Comparison of ENCODE assay signal across 24 mouse cellular contexts in the genomic region with DNA sequence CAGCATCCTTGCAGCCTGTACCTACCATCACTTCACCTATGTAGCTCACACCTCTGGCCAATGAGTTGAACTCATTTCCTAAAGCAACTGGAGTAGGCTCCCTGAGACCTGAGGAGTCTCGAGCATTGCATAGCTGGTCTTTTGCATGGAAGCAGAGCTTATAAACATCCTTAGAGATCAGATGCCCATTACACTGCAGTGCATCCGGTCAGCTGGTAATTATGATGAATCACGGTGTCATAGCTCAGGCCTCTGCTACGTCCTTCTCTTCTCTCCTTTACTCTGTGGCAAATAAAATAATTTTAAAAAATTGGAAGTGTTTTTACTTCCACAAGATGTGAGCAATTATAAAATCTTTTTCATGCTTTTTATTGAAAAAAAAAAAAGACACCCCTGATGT.
DNase-seq lines count a peak whose midpoint lies in the region; ATAC-seq and TF ChIP-seq lines count a peak whose summit lies in the region.
"Had no signal": no experiment of that assay in that cellular context is flagged by ENCODE, and none has a peak within 500 bp of the region (broad histone marks: within the 10 kb centered on the region; RNA-seq: fewer than 3 reads in every experiment).

No protein-coding gene starts in this region.

- H3K27me3 ChIP-seq in lung, embryonic 14.5 days (ENCODE audit: insufficient read depth, low read length), result no peaks in the 10 kb centered on the region
- no peaks in the 10 kb centered on the region for H3K27me3 ChIP-seq in C2C12 (ENCODE audit: control insufficient read depth, insufficient read depth, insufficient read length)
- no peaks in the 10 kb centered on the region for H3K27me3 ChIP-seq in embryonic facial prominence, embryonic 13.5 days
- no peaks in the 10 kb centered on the region for H3K27me3 ChIP-seq in midbrain, embryonic 10.5 days (ENCODE audit: low read depth, poor library complexity, severe bottlenecking)
- H3K27me3 ChIP-seq in intestine, postnatal 0 days (replicated peaks; ENCODE audit: control insufficient read depth, insufficient read depth, low read length), result no peaks in the 10 kb centered on the region
- H3K27me3 ChIP-seq: embryonic facial prominence, embryonic 15.5 days; forebrain, embryonic 12.5 days; Patski had no signal

- no peak overlapping the region for H3ac ChIP-seq in C2C12 (ENCODE audit: control insufficient read depth, insufficient read length, low read depth)

- H3K9me3 ChIP-seq in lung, embryonic 14.5 days (ENCODE audit: low read depth, low read length), result no peaks in the 10 kb centered on the region
- no peaks in the 10 kb centered on the region for H3K9me3 ChIP-seq in embryonic facial prominence, embryonic 13.5 days
- H3K9me3 ChIP-seq in midbrain, embryonic 10.5 days (replicated peaks), result no peaks in the 10 kb centered on the region
- no peaks in the 10 kb centered on the region for H3K9me3 ChIP-seq in intestine, postnatal 0 days (ENCODE audit: control insufficient read depth)
- H3K9me3 ChIP-seq: embryonic facial prominence, embryonic 15.5 days; forebrain, embryonic 10.5 days; forebrain, embryonic 12.5 days had no signal

- no peak overlapping the region for H3K9ac ChIP-seq in lung, embryonic 14.5 days
- H3K9ac ChIP-seq in embryonic facial prominence, embryonic 13.5 days, result no peak overlapping the region
- no peak overlapping the region for H3K9ac ChIP-seq in intestine, postnatal 0 days (ENCODE audit: low read depth, low read length)
- H3K9ac ChIP-seq: embryonic facial prominence, embryonic 15.5 days; forebrain, embryonic 12.5 days had no signal

- WGBS in lung, embryonic 14.5 days, result 55% methylated on average over 4 of the region's 4 CpGs
- 63% methylated on average over 4 of the region's 4 CpGs for WGBS in embryonic facial prominence, embryonic 13.5 days
- 92% methylated on average over 4 of the region's 4 CpGs for WGBS in midbrain, embryonic 10.5 days
- 75% methylated on average over 4 of the region's 4 CpGs for WGBS in intestine, postnatal 0 days

- peak; percentile 27 for DNase-seq in lung, embryonic 14.5 days
- DNase-seq in lung, adult 18-20 months, result no peak
- no peak for DNase-seq in midbrain, embryonic 10.5 days (ENCODE audit: low spot score)
- DNase-seq: adrenal gland, adult 8-10 months; adrenal gland, postnatal 14 days; adrenal gland, postnatal 36 days; B cell, adult 2 months; cerebellum, adult 11-12 months; cerebellum, adult 2 months; cerebellum, adult 9-10 months; cerebellum, postnatal 10 days; cerebellum, postnatal 25 days had no signal

- ATAC-seq in lung, embryonic 14.5 days (ENCODE audit: insufficient read depth), result peak; percentile 35; the same call in 1 of the 2 replicates
- ATAC-seq in embryonic facial prominence, embryonic 13.5 days (ENCODE audit: insufficient number of reproducible peaks, insufficient read depth, low FRiP score, low TSS enrichment, low read depth), result no peak
- ATAC-seq in intestine, postnatal 0 days, result no peak
- ATAC-seq in inflammation-experienced regulatory T-cells, adult 6 months, result no peak
- ATAC-seq: activated CD4-positive, CD25-positive, alpha-beta regulatory T cell, adult 4 months; forebrain, embryonic 14.5 days; forebrain, embryonic 16.5 days; Patski had no signal

- H3K36me3 ChIP-seq in lung, embryonic 14.5 days (ENCODE audit: insufficient read depth), result no peaks in the 10 kb centered on the region
- no peaks in the 10 kb centered on the region for H3K36me3 ChIP-seq in C2C12 (ENCODE audit: control insufficient read depth, insufficient read depth)
- no peaks in the 10 kb centered on the region for H3K36me3 ChIP-seq in embryonic facial prominence, embryonic 13.5 days
- no peaks in the 10 kb centered on the region for H3K36me3 ChIP-seq in midbrain, embryonic 10.5 days
- H3K36me3 ChIP-seq in intestine, postnatal 0 days (ENCODE audit: control insufficient read depth, insufficient read depth), result no peaks in the 10 kb centered on the region
- H3K36me3 ChIP-seq: embryonic facial prominence, embryonic 15.5 days; forebrain, embryonic 10.5 days; forebrain, embryonic 12.5 days had no signal

- no peak overlapping the region for H3K4me2 ChIP-seq in lung, embryonic 14.5 days
- H3K4me2 ChIP-seq in embryonic facial prominence, embryonic 13.5 days, result no peak overlapping the region
- H3K4me2 ChIP-seq in intestine, postnatal 0 days (replicated peaks; ENCODE audit: low read depth), result no peak overlapping the region
- H3K4me2 ChIP-seq: embryonic facial prominence, embryonic 15.5 days; forebrain, embryonic 12.5 days had no signal

- no peaks in the 10 kb centered on the region for H3K79me3 ChIP-seq in C2C12 (ENCODE audit: low read depth)

- H3K27ac ChIP-seq in lung, embryonic 14.5 days (ENCODE audit: low read depth), result no peak overlapping the region
- peak overlapping the region; percentile 33; the same call in 1 of the 2 replicates for H3K27ac ChIP-seq in embryonic facial prominence, embryonic 13.5 days
- no peak overlapping the region for H3K27ac ChIP-seq in midbrain, embryonic 10.5 days (replicated peaks)
- no peak overlapping the region for H3K27ac ChIP-seq in intestine, postnatal 0 days (ENCODE audit: low read depth, low read length)
- H3K27ac ChIP-seq: embryonic facial prominence, embryonic 15.5 days; forebrain, embryonic 10.5 days; forebrain, embryonic 12.5 days had no signal

- no peaks in the 10 kb centered on the region for H3K4me1 ChIP-seq in lung, embryonic 14.5 days (ENCODE audit: insufficient read depth)
- peaks cover 30% of the 10 kb centered on the region for H3K4me1 ChIP-seq in embryonic facial prominence, embryonic 13.5 days
- no peaks in the 10 kb centered on the region for H3K4me1 ChIP-seq in midbrain, embryonic 10.5 days
- H3K4me1 ChIP-seq in intestine, postnatal 0 days (replicated peaks; ENCODE audit: control insufficient read depth, insufficient read depth, low read length), result no peaks in the 10 kb centered on the region
- H3K4me1 ChIP-seq: forebrain, embryonic 10.5 days; forebrain, embryonic 12.5 days had no signal

- TF ChIP-seq CTCF in lung, embryonic 14.5 days (IDR thresholded peaks at IDR 0.05; ENCODE audit: low read depth), result no peak
- TF ChIP-seq CTCF in C2C12 (IDR thresholded peaks at IDR 0.05; ENCODE audit: control insufficient read depth, insufficient read depth, insufficient read length), result no peak
- TF ChIP-seq CTCF in intestine, postnatal 0 days (IDR thresholded peaks at IDR 0.05; ENCODE audit: low read depth), result no peak

- H3K4me3 ChIP-seq in lung, embryonic 14.5 days (ENCODE audit: low read depth, low read length), result no peak overlapping the region
- H3K4me3 ChIP-seq in C2C12 (ENCODE audit: insufficient read depth, poor library complexity, severe bottlenecking), result no peak overlapping the region
- H3K4me3 ChIP-seq in embryonic facial prominence, embryonic 13.5 days, result no peak overlapping the region
- no peak overlapping the region for H3K4me3 ChIP-seq in midbrain, embryonic 10.5 days
- H3K4me3 ChIP-seq in intestine, postnatal 0 days (ENCODE audit: low read depth, low read length), result no peak overlapping the region
- H3K4me3 ChIP-seq: embryonic facial prominence, embryonic 15.5 days; erythroblast, embryonic 14.5 days; forebrain, embryonic 10.5 days; forebrain, embryonic 12.5 days had no signal

- no peaks in the 10 kb centered on the region for H3K79me2 ChIP-seq in C2C12 (ENCODE audit: control insufficient read depth, insufficient read depth)

TF ChIP-seq in C2C12, 6 proteins besides CTCF, POLR2A, EP300 and RAD21:
- TF ChIP-seq MYOD1 (IDR thresholded peaks at IDR 0.05; ENCODE audit: control insufficient read depth, insufficient read length, low read depth), result no peak
- no peak for TF ChIP-seq FOSL1 (IDR thresholded peaks at IDR 0.05; ENCODE audit: insufficient read depth, low read length, poor library complexity, severe bottlenecking)
- no peak for TF ChIP-seq CEBPB (IDR thresholded peaks at IDR 0.05; ENCODE audit: low read depth)
- TF ChIP-seq USF1 (IDR thresholded peaks at IDR 0.05; ENCODE audit: low read depth), result peak; percentile 34
- no peak for TF ChIP-seq MYOG (IDR thresholded peaks at IDR 0.05; ENCODE audit: control insufficient read depth, extremely low read depth, insufficient read length)
- no peak for TF ChIP-seq MAX (IDR thresholded peaks at IDR 0.05)
